Mouse (Mus musculus) kidney, postnatal 4 days (tissue): ENCODE measurements at regions not wholly inside any gene's neighbourhood (a gene's known extent, or its start where the extent isn't known, plus 50 kb on each side); places are given as distances from the start of the nearest gene placed in this dataset.

Experiments used
- DNase-seq, 2 experiments: peaks; one replicate each; pipeline ENCODE4 v3.0.0; 2021; ENCODE audit warnings: mixed read lengths in 2 of 2

- no peak for DNase-seq
Observed at GRCm38 (mm10) chr4:81498133-81498532, 55.5 kb upstream of the Mpdz start.

GRCm38 (mm10) chr4:81492811-81493210, 50.2 kb upstream of the Mpdz start:
- no peak for DNase-seq
